Mouse (Mus musculus) cerebellum, adult 11-12 months (tissue): ENCODE measurements at regions not wholly inside any gene's neighbourhood (a gene's known extent, or its start where the extent isn't known, plus 50 kb on each side); places are given as distances from the start of the nearest gene placed in this dataset.

ENCODE experiments used
- DNase-seq: peaks from one replicate; pipeline ENCODE4 v3.0.0; 2022

GRCm38 (mm10) chr15:62171167-62171566, 1248.4 kb upstream of the A1bg start:
- DNase-seq = no peak

- DNase-seq = no peak
Measured at GRCm38 (mm10) chr15:62170337-62170736, 1247.5 kb upstream of the A1bg start.

GRCm38 (mm10) chr15:62169591-62170019, 1246.8 kb upstream of the A1bg start:
- DNase-seq = no peak

GRCm38 (mm10) chr15:62168958-62169590, 1246.3 kb upstream of the A1bg start:
- no peak for DNase-seq

GRCm38 (mm10) chr15:62168522-62168921, 1245.7 kb upstream of the A1bg start:
- DNase-seq = no peak

GRCm38 (mm10) chr15:62166786-62167185, 1244.0 kb upstream of the A1bg start:
- DNase-seq = no peak

GRCm38 (mm10) chr15:62165826-62166500, 1243.2 kb upstream of the A1bg start:
- DNase-seq = no peak

- DNase-seq = no peak
Measured at GRCm38 (mm10) chr15:62164766-62165410, 1242.1 kb upstream of the A1bg start.

GRCm38 (mm10) chr15:62163203-62163602, 1240.4 kb upstream of the A1bg start:
- DNase-seq = no peak

GRCm38 (mm10) chr15:62162648-62163194, 1239.9 kb upstream of the A1bg start:
- no peak for DNase-seq

GRCm38 (mm10) chr15:62161975-62162647, 1239.3 kb upstream of the A1bg start:
- DNase-seq = peak; percentile 30

- DNase-seq = peak; percentile 75
Measured at GRCm38 (mm10) chr15:62161061-62161460, 1238.2 kb upstream of the A1bg start.

GRCm38 (mm10) chr15:62158875-62159675, 1236.3 kb upstream of the A1bg start:
- DNase-seq = no peak

- no peak for DNase-seq
Measured at GRCm38 (mm10) chr15:62157200-62158033, 1234.6 kb upstream of the A1bg start.

GRCm38 (mm10) chr15:62153222-62153621, 1230.4 kb upstream of the A1bg start:
- DNase-seq = no peak

- no peak for DNase-seq
Measured at GRCm38 (mm10) chr15:62152133-62152532, 1229.3 kb upstream of the A1bg start.

- no peak for DNase-seq
Measured at GRCm38 (mm10) chr15:62151690-62152089, 1228.9 kb upstream of the A1bg start.

- DNase-seq = no peak
Measured at GRCm38 (mm10) chr15:62150296-62150695, 1227.5 kb upstream of the A1bg start.

- DNase-seq = no peak
Measured at GRCm38 (mm10) chr15:62148680-62149237, 1225.9 kb upstream of the A1bg start.

- DNase-seq = no peak
Measured at GRCm38 (mm10) chr15:62147343-62147953, 1224.6 kb upstream of the A1bg start.
